Mouse (Mus musculus) heart, embryonic 16.5 days (tissue): ENCODE measurements around the gene Gm13030. TPM values are rescaled to one million over a fixed set of nuclear protein-coding genes. Genes with fewer than 3 reads are reported as not detected.
"Not testable (repeated sequence)": the region's sequence is repeated elsewhere in the genome, so short reads cannot be mapped to it uniquely, and the experiment has no call there.

ENCODE experiments used
- ATAC-seq: fragments of 200-750 bp; cut with Nextera tagmentation; replicated peaks from 2 replicates; pipeline ENCODE4 v1.8.0; 2017; ENCODE audit warnings: moderate number of reproducible peaks; ENCODE audit not compliant: insufficient read depth, low FRiP score; ENCODE audit errors: extremely low read depth
- H3K27ac ChIP-seq: fragments of 300-500 bp; sonication (generic); 2 replicates; pipeline ENCODE4 v1.5.1; 2014; ENCODE audit warnings: mild to moderate bottlenecking, low read length, control low read depth, moderate library complexity
- H3K27me3 ChIP-seq: fragments of 300-500 bp; sonication (generic); 2 replicates; pipeline ENCODE4 v1.6.1; 2014; ENCODE audit warnings: low read length, mixed read lengths; ENCODE audit not compliant: control insufficient read depth, insufficient read depth
- H3K36me3 ChIP-seq: fragments of 300-500 bp; sonication (generic); 2 replicates; pipeline ENCODE4 v1.6.1; 2014; ENCODE audit not compliant: control insufficient read depth, insufficient read depth
- H3K4me1 ChIP-seq: fragments of 300-500 bp; sonication (generic); 2 replicates; pipeline ENCODE4 v1.6.1; 2014; ENCODE audit warnings: low read length, mixed read lengths; ENCODE audit not compliant: control insufficient read depth, insufficient read depth
- H3K4me2 ChIP-seq: fragments of 300-500 bp; sonication (generic); 2 replicates; pipeline ENCODE4 v1.6.1; 2014; ENCODE audit warnings: low read depth, mild to moderate bottlenecking, control low read depth, low read length
- H3K4me3 ChIP-seq: fragments of 300-500 bp; sonication (generic); 2 replicates; pipeline ENCODE4 v1.5.1; 2014; ENCODE audit warnings: mild to moderate bottlenecking, control low read depth, low read length
- H3K9ac ChIP-seq: fragments of 300-500 bp; sonication (generic); 2 replicates; pipeline ENCODE4 v1.6.1; 2014; ENCODE audit warnings: low read length, control low read depth
- H3K9me3 ChIP-seq: fragments of 300-500 bp; sonication (generic); replicated peaks from 2 replicates; pipeline ENCODE4 v1.6.1; 2016; ENCODE audit warnings: low read length; ENCODE audit not compliant: control insufficient read depth
- WGBS: fragments of 180-500 bp; shearing (Covaris S2); extraction: QIAGEN DNeasy Blood & Tissue Kit; methylation state at CpG from one replicate; pipeline ENCODE4 v1.1.7; 2014; 5-methylcytosine and 5-hydroxymethylcytosine counted together
- polyA plus RNA-seq: library from polyadenylated mRNA; unstranded; fragments of >200 nt; fragmentation: Nextera tagmentation; extraction: Ambion mirVana; gene quantifications from 2 replicates; pipeline ENCODE4 v1.2.1, GENCODE M21; 2015

Gene Gm13030
- polyA plus RNA-seq, 1 experiment from 2014 or later = not detected

DNA sequence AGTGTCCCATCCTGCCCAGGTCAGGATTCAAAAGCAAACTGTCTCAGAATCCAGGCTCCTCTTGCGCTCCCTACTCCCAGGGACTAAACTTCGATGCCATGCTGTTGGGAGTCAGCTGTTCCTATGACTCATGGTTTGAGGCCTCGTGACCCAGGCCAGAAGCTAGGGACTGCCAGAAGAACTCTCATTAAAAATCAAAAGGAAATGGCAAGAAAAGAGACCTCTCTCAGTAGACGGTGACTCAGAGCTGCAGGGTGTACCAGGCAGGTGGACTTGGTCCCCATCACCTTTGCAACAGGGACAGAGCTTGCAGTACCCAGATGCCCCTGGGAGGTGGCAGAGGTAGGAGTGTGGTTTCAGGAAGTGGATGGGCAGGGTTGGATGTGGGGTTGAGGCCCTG, 4.0 kb upstream of the Gm13030 start, which contains the start of gene Pla2g2e:
TSS of gene Pla2g2e (plus strand) at position 212 of the 400 bp plus-strand sequence.
- Histone ChIP-seq H3K9ac (no peak within 1 kb of the TSS), H3K9me3 (no peaks in the 10 kb centered on the region), H3K4me1 (no peaks in the 10 kb centered on the region), H3K27ac (no peak within 1 kb of the TSS), H3K27me3 (peaks cover 12% of the 10 kb centered on the region), H3K4me3 (no peak within 1 kb of the TSS), H3K4me2 (no peak within 1 kb of the TSS), H3K36me3 (no peaks in the 10 kb centered on the region)
- WGBS = 65% methylated on average over 4 of the region's 4 CpGs
- ATAC-seq = no peak

DNA sequence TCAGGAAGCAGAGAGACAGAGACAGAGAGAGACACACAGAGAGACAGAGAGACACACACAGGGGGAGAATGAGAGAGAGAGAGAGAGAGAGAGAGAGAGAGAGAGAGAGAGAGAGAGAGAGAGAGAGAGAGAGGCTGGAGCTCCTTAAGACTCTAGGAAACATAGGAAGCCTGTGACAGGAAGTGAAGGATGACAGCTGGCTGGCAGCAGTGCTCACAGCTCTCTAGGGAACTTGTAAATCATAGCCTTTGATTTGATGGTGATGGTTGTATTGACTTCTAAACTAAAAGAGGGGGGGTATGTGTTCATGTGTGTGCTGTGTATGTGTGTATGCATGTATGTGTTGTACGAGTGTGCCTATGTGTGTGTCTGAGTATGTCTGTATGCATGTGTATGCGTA, 2.2 kb upstream of the Gm13030 start:
- Histone ChIP-seq H3K36me3 (no peaks in the 10 kb centered on the region), H3K9me3 (peaks cover 2% of the 10 kb centered on the region; the same call in 1 of the 2 replicates), H3K4me2 (no peak overlapping the region), H3K4me1 (no peaks in the 10 kb centered on the region), H3K27ac (no peak overlapping the region), H3K9ac (no peak overlapping the region), H3K27me3 (peaks cover 6% of the 10 kb centered on the region), H3K4me3 (no peak overlapping the region)
- no peak for ATAC-seq
- WGBS = 90% methylated on average over 2 of the region's 2 CpGs

DNA sequence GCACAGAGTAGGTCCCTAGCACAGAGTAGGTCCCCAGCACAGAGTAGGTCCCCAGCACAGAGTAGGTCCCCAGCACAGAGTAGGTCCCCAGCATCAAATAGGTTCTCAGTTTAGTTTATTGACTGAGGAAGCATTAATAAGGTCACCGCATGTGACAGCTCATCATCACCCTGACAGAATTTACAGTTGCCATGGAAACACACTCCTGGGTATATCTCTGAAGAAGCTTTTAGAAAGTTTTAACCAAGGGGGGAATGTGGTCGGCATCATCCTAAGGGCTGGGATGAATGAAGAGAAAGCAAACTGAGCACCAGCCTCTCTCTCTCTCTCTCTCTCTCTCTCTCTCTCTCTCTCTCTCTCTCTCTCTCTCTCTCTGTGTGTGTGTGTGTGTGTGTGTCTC, 1.5 kb upstream of the Gm13030 start:
- H3K4me1 ChIP-seq, ATAC-seq, H3K4me3 ChIP-seq, H3K9me3 ChIP-seq, H3K4me2 ChIP-seq, H3K27ac ChIP-seq, H3K27me3 ChIP-seq, H3K36me3 ChIP-seq, H3K9ac ChIP-seq: not testable (repeated sequence)
- 90% methylated on average over 2 of the region's 2 CpGs for WGBS

GRCm38 (mm10) chr4:138868666-138869065, 5.1 kb downstream of the Gm13030 start:
- H3K4me3 ChIP-seq = no peak overlapping the region
- H3K4me2 ChIP-seq = no peak overlapping the region
- 56% methylated on average over 8 of the region's 8 CpGs for WGBS
- H3K9me3 ChIP-seq = peaks cover 6% of the 10 kb centered on the region; the same call in 1 of the 2 replicates
- peaks cover 4% of the 10 kb centered on the region; the same call in 1 of the 2 replicates for H3K27me3 ChIP-seq
- no peaks in the 10 kb centered on the region for H3K36me3 ChIP-seq
- no peak for ATAC-seq
- no peak overlapping the region for H3K27ac ChIP-seq
- H3K4me1 ChIP-seq = no peaks in the 10 kb centered on the region
- H3K9ac ChIP-seq = no peak overlapping the region

- Histone ChIP-seq H3K9ac (no peak overlapping the region), H3K4me2 (no peak overlapping the region), H3K27me3 (peaks cover 4% of the 10 kb centered on the region; the same call in 1 of the 2 replicates), H3K9me3 (peaks cover 6% of the 10 kb centered on the region; the same call in 1 of the 2 replicates), H3K36me3 (no peaks in the 10 kb centered on the region), H3K4me3 (no peak overlapping the region), H3K27ac (no peak overlapping the region), H3K4me1 (no peaks in the 10 kb centered on the region)
- WGBS = 12% methylated on average over 7 of the region's 7 CpGs
- ATAC-seq = no peak
These were observed 7.4 kb downstream of the Gm13030 start for GRCm38 (mm10) chr4:138866413-138866812.

- Histone ChIP-seq H3K4me1 (no peaks in the 10 kb centered on the region), H3K9me3 (peaks cover 4% of the 10 kb centered on the region; the same call in 1 of the 2 replicates), H3K4me3 (no peak overlapping the region), H3K27me3 (peaks cover 4% of the 10 kb centered on the region; the same call in 1 of the 2 replicates), H3K9ac (no peak overlapping the region), H3K27ac (no peak overlapping the region), H3K36me3 (no peaks in the 10 kb centered on the region), H3K4me2 (no peak overlapping the region)
- 61% methylated on average over 6 of the region's 6 CpGs for WGBS
- ATAC-seq = no peak
These were observed 7.8 kb downstream of the Gm13030 start for GRCm38 (mm10) chr4:138865991-138866390.

GRCm38 (mm10) chr4:138865092-138865491, 8.7 kb downstream of the Gm13030 start:
- Histone ChIP-seq H3K27ac (no peak overlapping the region), H3K9ac (no peak overlapping the region), H3K4me1 (no peaks in the 10 kb centered on the region), H3K27me3 (peaks cover 6% of the 10 kb centered on the region), H3K36me3 (no peaks in the 10 kb centered on the region), H3K4me3 (no peak overlapping the region), H3K4me2 (no peak overlapping the region), H3K9me3 (0 out of 2 replicates have a peak, but pooled peaks cover 2% of the 10 kb centered on the region)
- ATAC-seq = no peak
- WGBS = 45% methylated on average over 5 of the region's 5 CpGs

- H3K4me1 ChIP-seq = no peaks in the 10 kb centered on the region
- H3K9ac ChIP-seq = no peak within 1 kb of the TSS
- WGBS = 64% methylated on average over 10 of the region's 10 CpGs
- no peaks in the 10 kb centered on the region for H3K36me3 ChIP-seq
- H3K4me3 ChIP-seq = no peak within 1 kb of the TSS
- H3K9me3 ChIP-seq = no peaks in the 10 kb centered on the region
- ATAC-seq = no peak
- H3K27ac ChIP-seq = no peak within 1 kb of the TSS
- peaks cover 6% of the 10 kb centered on the region for H3K27me3 ChIP-seq
- no peak within 1 kb of the TSS for H3K4me2 ChIP-seq
These were observed 10.3 kb downstream of the Gm13030 start, which contains the start of gene Pla2g5 for GRCm38 (mm10) chr4:138863344-138863998. Gene Pla2g5 (minus strand): TSS chr4:138863482.

GRCm38 (mm10) chr4:138859728-138860127, 14.0 kb downstream of the Gm13030 start:
- no peaks in the 10 kb centered on the region for H3K9me3 ChIP-seq
- H3K36me3 ChIP-seq = no peaks in the 10 kb centered on the region
- no peaks in the 10 kb centered on the region for H3K4me1 ChIP-seq
- ATAC-seq = no peak; the same call in 1 of the 2 replicates
- H3K4me2 ChIP-seq = peak overlapping the region; percentile 15; the same call in 1 of the 2 replicates
- peaks cover 3% of the 10 kb centered on the region for H3K27me3 ChIP-seq
- H3K9ac ChIP-seq = no peak overlapping the region
- no peak overlapping the region for H3K4me3 ChIP-seq
- no peak overlapping the region for H3K27ac ChIP-seq
- WGBS = 5% methylated on average over 13 of the region's 13 CpGs
